Mouse (Mus musculus) forebrain, embryonic 12.5 days (tissue): ENCODE measurements around the gene Ifi27l2b. TPM values are rescaled to one million over a fixed set of nuclear protein-coding genes. Genes with fewer than 3 reads are reported as not detected.
"Not testable (repeated sequence)": the region's sequence is repeated elsewhere in the genome, so short reads cannot be mapped to it uniquely, and the experiment has no call there.

Experiments used
- ATAC-seq: fragments of 200-750 bp; cut with Nextera tagmentation; 2 replicates; pipeline ENCODE4 v1.8.0; 2017; ENCODE audit warnings: moderate TSS enrichment; ENCODE audit not compliant: low FRiP score
- H3K27ac ChIP-seq: fragments of 300-500 bp; sonication (generic); 2 replicates; pipeline ENCODE4 v1.5.1; 2016; ENCODE audit warnings: mild to moderate bottlenecking
- H3K27me3 ChIP-seq: fragments of 300-500 bp; sonication (generic); 2 replicates; pipeline ENCODE4 v1.6.1; 2016; ENCODE audit warnings: mild to moderate bottlenecking
- H3K36me3 ChIP-seq: fragments of 300-500 bp; sonication (generic); replicated peaks from 2 replicates; pipeline ENCODE4 v1.6.1; 2016; ENCODE audit warnings: mild to moderate bottlenecking
- H3K4me1 ChIP-seq: fragments of 300-500 bp; sonication (generic); 2 replicates; pipeline ENCODE4 v1.6.1; 2016
- H3K4me2 ChIP-seq: fragments of 300-500 bp; sonication (generic); 2 replicates; pipeline ENCODE4 v1.6.1; 2016; ENCODE audit warnings: mild to moderate bottlenecking, moderate library complexity
- H3K4me3 ChIP-seq: fragments of 300-500 bp; sonication (generic); replicated peaks from 2 replicates; pipeline ENCODE4 v1.5.1; 2016; ENCODE audit warnings: mild to moderate bottlenecking
- H3K9ac ChIP-seq: fragments of 300-500 bp; sonication (generic); 2 replicates; pipeline ENCODE4 v1.6.1; 2016; ENCODE audit warnings: mild to moderate bottlenecking
- H3K9me3 ChIP-seq: fragments of 300-500 bp; sonication (generic); 2 replicates; pipeline ENCODE4 v1.6.1; 2016
- WGBS: fragments of 180-500 bp; shearing (Covaris S2); methylation state at CpG from one replicate; pipeline ENCODE4 v1.1.7; 2016; 5-methylcytosine and 5-hydroxymethylcytosine counted together
- polyA plus RNA-seq: library from polyadenylated mRNA; unstranded; fragments of >200 nt; fragmentation: Nextera tagmentation; extraction: Ambion mirVana; gene quantifications from 2 replicates; pipeline ENCODE4 v1.2.1, GENCODE M21; 2016

Gene Ifi27l2b
- polyA plus RNA-seq, 1 experiment from 2014 or later = not detected

DNA sequence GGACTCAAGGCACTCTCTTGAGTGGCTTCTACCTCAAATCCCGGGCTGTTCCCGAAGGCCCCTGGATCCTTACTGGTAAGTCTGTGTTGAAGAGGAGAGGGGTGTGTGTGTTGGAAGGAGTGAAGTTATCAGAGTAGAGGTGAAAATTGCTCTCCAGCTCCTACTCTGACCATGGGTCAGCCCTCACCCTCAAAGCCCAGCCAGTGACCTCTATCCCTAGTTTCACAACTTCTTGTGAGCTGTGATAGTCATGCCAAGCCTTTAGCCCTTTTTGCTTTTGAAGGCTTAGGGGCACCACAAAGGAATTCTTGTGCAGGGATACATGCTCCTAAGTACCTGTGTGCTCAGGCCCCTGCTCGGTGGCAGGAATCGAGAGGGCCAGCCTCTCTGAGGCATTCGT, 24.6 kb upstream of the Ifi27l2b start:
- H3K9ac ChIP-seq = no peak overlapping the region
- 74% methylated on average over 5 of the region's 5 CpGs for WGBS
- ATAC-seq = no peak

DNA sequence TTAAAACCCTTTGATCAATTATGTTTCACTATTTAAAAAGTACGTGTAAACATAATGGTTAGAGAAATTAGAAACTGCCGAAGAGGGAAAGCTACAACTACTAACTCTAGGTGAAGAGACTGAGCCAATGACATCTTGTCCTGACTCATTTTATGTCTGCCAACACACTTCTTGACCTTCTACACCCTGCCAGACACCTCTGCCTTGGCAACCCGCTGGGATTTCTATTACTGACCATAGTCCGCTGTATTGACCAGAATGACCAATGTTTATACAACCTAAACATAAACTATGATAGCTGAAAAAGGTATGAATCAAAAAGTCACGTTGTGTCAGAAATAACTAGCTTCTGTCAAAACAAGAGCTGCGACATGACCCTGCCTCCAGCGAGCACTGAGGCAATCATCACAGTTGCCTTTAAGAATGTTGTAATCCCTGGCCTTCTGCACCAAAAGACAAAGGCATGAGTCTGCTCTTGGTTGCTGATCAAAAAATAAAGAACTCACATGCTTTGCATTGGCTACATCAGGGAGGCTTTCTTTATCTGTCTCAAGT, 20.5 kb upstream of the Ifi27l2b start:
- no peak overlapping the region for H3K9ac ChIP-seq
- no peaks in the 10 kb centered on the region for H3K27me3 ChIP-seq
- no peaks in the 10 kb centered on the region for H3K36me3 ChIP-seq
- no peaks in the 10 kb centered on the region for H3K4me1 ChIP-seq
- no peak overlapping the region for H3K27ac ChIP-seq
- ATAC-seq = no peak
- 81% methylated on average over 7 of the region's 7 CpGs for WGBS
- H3K4me3 ChIP-seq = no peak overlapping the region
- H3K4me2 ChIP-seq = no peak overlapping the region
- no peaks in the 10 kb centered on the region for H3K9me3 ChIP-seq

More for the DNA sequence above, 24.6 kb upstream of the Ifi27l2b start:
- Histone ChIP-seq H3K9me3 (no peaks in the 10 kb centered on the region), H3K4me2 (no peak overlapping the region), H3K27me3 (no peaks in the 10 kb centered on the region), H3K4me3 (no peak overlapping the region), H3K36me3 (no peaks in the 10 kb centered on the region), H3K4me1 (no peaks in the 10 kb centered on the region), H3K27ac (no peak overlapping the region)

DNA sequence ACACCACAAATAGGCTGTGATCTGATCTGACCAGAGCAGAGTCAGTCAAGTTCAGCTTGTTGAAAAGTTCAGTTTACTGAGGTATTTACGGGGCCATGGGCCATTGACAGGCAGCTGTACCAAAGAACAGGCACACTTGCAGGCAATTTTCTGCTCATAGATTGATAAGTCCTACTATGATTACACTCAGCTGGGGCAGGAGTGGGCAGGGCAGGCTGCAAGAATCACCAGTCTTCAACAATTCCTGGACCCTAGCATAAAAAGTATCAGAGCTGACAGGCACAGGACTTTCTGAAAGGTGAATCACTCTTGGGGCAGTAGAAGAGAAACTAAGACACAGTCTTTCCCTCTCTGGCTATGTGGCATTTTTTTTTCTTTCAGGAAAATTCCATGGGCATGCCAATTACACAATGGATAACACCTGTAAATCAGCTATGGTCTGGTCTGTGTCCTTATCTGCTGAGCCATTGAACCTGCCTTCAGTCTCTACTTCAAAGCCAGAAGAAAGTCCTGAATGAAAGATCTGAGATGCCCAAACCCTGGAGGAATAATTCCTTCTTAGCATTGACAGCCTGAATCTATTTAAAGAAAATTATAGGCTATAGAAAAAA, 19.9 kb upstream of the Ifi27l2b start:
- Histone ChIP-seq H3K9me3 (no peaks in the 10 kb centered on the region), H3K36me3 (no peaks in the 10 kb centered on the region), H3K4me3 (no peak overlapping the region), H3K27ac (no peak overlapping the region), H3K4me1 (no peaks in the 10 kb centered on the region), H3K4me2 (no peak overlapping the region), H3K27me3 (no peaks in the 10 kb centered on the region), H3K9ac (no peak overlapping the region)
- 82% methylated on average over 1 of the region's 1 CpGs for WGBS
- no peak for ATAC-seq

GRCm38 (mm10) chr12:103474481-103474880, 17.5 kb upstream of the Ifi27l2b start:
- H3K4me2 ChIP-seq = no peak overlapping the region
- H3K27me3 ChIP-seq = no peaks in the 10 kb centered on the region
- H3K27ac ChIP-seq = no peak overlapping the region
- no peaks in the 10 kb centered on the region for H3K9me3 ChIP-seq
- 58% methylated on average over 2 of the region's 2 CpGs for WGBS
- H3K9ac ChIP-seq = no peak overlapping the region
- H3K36me3 ChIP-seq = no peaks in the 10 kb centered on the region
- H3K4me1 ChIP-seq = no peaks in the 10 kb centered on the region
- H3K4me3 ChIP-seq = no peak overlapping the region
- ATAC-seq = no peak

DNA sequence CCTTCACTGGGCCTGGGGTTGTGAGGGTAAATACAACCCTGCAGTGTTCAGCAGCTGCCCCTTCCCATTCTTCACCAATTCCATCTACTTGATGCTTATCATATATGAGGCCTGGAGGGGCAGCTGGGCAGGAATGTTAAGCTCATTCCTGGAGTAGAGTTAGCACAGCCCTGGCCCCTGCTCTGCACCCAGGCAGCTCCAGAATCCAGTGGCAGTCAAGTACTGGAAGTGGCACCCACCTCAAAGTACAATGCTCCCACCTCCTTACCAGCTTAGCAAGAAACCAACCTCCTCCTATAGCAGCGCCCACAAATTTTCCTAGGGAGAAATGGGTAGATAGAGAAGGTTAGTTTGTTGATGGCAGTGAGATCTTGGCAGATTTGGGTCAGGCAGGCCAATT, 296 bp downstream of the Ifi27l2b start:
- not testable (repeated sequence) for H3K9me3 ChIP-seq, H3K36me3 ChIP-seq, H3K9ac ChIP-seq, H3K27ac ChIP-seq, ATAC-seq, H3K4me3 ChIP-seq, H3K4me1 ChIP-seq, H3K4me2 ChIP-seq, H3K27me3 ChIP-seq
- WGBS = no CpG with 5 or more reads among the region's 1 CpGs

GRCm38 (mm10) chr12:103453361-103453760, 3.7 kb downstream of the Ifi27l2b start:
- Histone ChIP-seq H3K9ac (no peak overlapping the region), H3K9me3 (no peaks in the 10 kb centered on the region), H3K4me3 (no peak overlapping the region), H3K36me3 (no peaks in the 10 kb centered on the region), H3K27me3 (no peaks in the 10 kb centered on the region), H3K4me1 (no peaks in the 10 kb centered on the region), H3K4me2 (no peak overlapping the region), H3K27ac (no peak overlapping the region)
- no peak for ATAC-seq

DNA sequence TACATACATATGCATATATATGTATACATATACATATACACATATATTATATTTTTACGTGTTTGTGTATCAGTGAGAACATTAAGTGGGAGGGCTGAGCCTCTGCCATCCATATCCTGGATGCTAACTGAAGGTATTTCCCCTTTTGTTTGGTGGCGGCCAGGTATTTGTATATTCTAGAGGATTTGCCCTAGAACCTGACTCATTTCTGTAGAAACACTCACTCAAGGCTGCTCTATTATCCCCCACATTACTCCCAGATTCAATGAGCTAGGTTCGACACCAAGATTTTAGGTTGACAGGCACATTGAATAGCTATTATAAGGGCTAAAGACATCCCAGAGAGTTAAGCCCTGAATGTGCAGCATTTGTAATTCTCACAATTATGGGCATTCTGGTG, 12.0 kb downstream of the Ifi27l2b start:
- Histone ChIP-seq H3K36me3 (no peaks in the 10 kb centered on the region), H3K4me2 (no peak overlapping the region), H3K9ac (no peak overlapping the region), H3K4me1 (no peaks in the 10 kb centered on the region), H3K9me3 (no peaks in the 10 kb centered on the region), H3K27ac (no peak overlapping the region), H3K27me3 (no peaks in the 10 kb centered on the region), H3K4me3 (no peak overlapping the region)
- 64% methylated on average over 3 of the region's 3 CpGs for WGBS
- no peak for ATAC-seq

DNA sequence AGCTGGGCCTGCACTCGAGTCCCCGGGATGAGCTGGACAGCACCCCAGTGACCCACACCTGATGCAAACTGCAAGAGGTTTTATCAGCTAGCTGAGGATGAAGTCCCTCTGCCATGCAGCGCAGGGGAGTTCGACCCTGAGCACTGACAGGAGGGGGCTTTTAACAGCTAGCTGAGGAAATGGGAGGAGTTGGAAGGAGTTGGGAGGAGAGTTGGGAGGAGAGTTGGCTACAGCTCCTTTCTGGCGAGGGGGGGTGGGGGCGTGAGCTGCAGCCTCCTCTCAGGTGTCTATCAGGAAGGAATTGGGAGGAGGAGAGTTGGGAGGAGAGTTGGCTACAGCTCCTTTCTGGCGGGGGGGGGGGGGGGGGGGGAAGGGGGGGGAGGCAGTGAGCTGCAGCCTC, 12.8 kb downstream of the Ifi27l2b start:
- H3K27ac ChIP-seq, H3K4me2 ChIP-seq, H3K9ac ChIP-seq, H3K36me3 ChIP-seq, H3K4me3 ChIP-seq, H3K4me1 ChIP-seq, H3K27me3 ChIP-seq, H3K9me3 ChIP-seq, ATAC-seq: not testable (repeated sequence)
- WGBS = 48% methylated on average over 6 of the region's 7 CpGs

- Histone ChIP-seq H3K27me3 (no peaks in the 10 kb centered on the region), H3K27ac (no peak within 1 kb of the TSS), H3K4me2 (no peak within 1 kb of the TSS), H3K4me3 (no peak within 1 kb of the TSS), H3K4me1 (no peaks in the 10 kb centered on the region), H3K9me3 (no peaks in the 10 kb centered on the region), H3K9ac (no peak within 1 kb of the TSS), H3K36me3 (no peaks in the 10 kb centered on the region)
- WGBS = 55% methylated on average over 3 of the region's 3 CpGs
- no peak for ATAC-seq
Measured at GRCm38 (mm10) chr12:103443524-103443923, 13.5 kb downstream of the Ifi27l2b start, which contains the start of gene Ifi27l2a. TSS of gene Ifi27l2a (minus strand) at chr12:103443680.

- Histone ChIP-seq H3K4me1 (no peaks in the 10 kb centered on the region), H3K36me3 (no peaks in the 10 kb centered on the region), H3K4me3 (no peak overlapping the region), H3K9me3 (no peaks in the 10 kb centered on the region), H3K4me2 (no peak overlapping the region), H3K27me3 (no peaks in the 10 kb centered on the region), H3K27ac (no peak overlapping the region), H3K9ac (no peak overlapping the region)
- no peak for ATAC-seq
- WGBS = 100% methylated on average over 1 of the region's 1 CpGs
Measured at GRCm38 (mm10) chr12:103437601-103438000, 19.4 kb downstream of the Ifi27l2b start.

DNA sequence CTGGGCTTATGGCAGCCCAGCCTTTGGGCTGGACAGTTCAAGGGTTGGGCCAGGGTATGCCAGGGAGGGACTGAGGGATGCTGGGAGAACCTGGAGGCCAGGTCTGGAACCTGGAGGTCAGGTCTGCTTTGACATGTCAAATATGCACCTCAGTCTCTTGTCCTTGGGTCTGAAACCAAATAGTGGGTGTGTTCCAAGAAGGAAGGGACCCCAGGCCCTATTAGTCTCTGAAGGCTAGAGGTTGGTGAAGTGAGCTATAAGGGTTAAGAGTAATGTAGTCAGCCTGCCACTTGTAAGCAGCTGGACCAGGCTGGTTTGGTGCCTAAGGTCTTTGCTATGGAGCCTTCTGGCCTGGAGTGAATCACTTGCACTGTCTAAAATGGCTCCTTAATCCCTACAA, 22.2 kb downstream of the Ifi27l2b start:
- H3K9me3 ChIP-seq = no peaks in the 10 kb centered on the region
- no peaks in the 10 kb centered on the region for H3K27me3 ChIP-seq
- H3K27ac ChIP-seq = no peak overlapping the region
- H3K4me2 ChIP-seq = no peak overlapping the region
- no peaks in the 10 kb centered on the region for H3K36me3 ChIP-seq
- ATAC-seq = no peak
- H3K4me3 ChIP-seq = no peak overlapping the region
- no peaks in the 10 kb centered on the region for H3K4me1 ChIP-seq
- H3K9ac ChIP-seq = no peak overlapping the region

DNA sequence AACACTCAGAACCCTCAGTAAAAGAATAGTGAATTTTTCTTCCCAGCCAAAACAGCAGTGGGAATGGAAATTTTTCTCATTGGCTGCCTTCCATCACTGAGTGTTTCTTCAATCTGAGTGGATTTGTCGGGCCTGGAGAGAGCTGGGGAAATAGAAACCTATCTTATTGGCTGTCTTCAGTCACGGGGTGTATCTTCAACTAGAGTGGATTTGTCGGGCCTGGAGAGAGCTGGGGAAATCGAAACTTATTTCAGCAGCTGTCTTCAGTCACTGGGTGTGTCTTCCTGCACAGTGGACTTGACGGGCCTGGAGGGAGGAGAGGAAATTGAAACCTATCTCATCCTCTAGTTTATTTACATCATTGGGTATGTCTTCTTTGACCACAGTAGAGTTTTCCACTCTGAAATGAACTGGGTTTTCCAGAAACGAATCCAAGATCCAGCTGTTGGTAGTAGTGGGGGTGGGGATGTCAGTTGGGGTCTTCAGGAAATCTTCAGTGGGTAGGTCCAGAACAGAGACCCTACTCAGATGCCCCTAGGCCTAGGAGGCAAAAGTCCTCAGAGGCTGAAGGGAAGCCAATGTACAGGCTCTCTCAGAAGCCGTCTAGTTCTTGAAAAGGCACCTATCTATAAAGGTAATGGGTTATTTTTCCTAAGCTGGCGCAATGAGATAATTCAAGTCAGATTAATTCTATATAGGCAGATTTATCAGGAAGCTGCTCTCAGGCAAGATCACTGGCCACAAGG, 22.9 kb downstream of the Ifi27l2b start, which contains the start of gene Ifi27:
TSS of gene Ifi27 (plus strand) at position 226 of the 746 bp plus-strand sequence.
- WGBS = 81% methylated on average over 8 of the region's 8 CpGs
- Histone ChIP-seq H3K4me2 (no peak within 1 kb of the TSS), H3K27me3 (no peaks in the 10 kb centered on the region), H3K4me3 (no peak within 1 kb of the TSS), H3K9ac (no peak within 1 kb of the TSS), H3K4me1 (no peaks in the 10 kb centered on the region), H3K36me3 (no peaks in the 10 kb centered on the region), H3K27ac (no peak within 1 kb of the TSS), H3K9me3 (no peaks in the 10 kb centered on the region)
- ATAC-seq = no peak

DNA sequence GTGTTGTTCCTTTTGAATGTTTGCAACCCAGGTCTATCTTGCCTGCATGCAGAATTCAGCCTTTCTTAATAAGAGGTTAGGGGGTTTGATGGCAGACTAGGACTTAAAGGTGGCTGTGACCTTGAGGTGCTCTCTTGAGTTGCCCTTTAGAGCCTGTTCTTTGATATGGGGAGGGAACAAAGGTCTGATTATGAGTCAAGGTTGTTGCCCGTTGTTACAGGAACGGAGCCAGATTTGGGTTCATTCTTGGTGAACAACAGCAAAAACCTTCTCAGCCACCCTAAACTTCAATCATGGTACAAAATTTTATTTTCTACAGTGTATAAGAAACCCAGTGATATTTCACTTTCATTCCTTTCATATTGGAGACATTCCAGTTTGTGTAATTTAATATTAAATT, 23.6 kb downstream of the Ifi27l2b start:
- no peaks in the 10 kb centered on the region for H3K27me3 ChIP-seq
- 80% methylated on average over 2 of the region's 2 CpGs for whole genome bisulfite sequencing
- H3K36me3 ChIP-seq = no peaks in the 10 kb centered on the region
- no peak overlapping the region for H3K4me2 ChIP-seq
- H3K9me3 ChIP-seq = no peaks in the 10 kb centered on the region
- H3K4me1 ChIP-seq = no peaks in the 10 kb centered on the region
- H3K27ac ChIP-seq = no peak overlapping the region
- H3K4me3 ChIP-seq = no peak overlapping the region
- H3K9ac ChIP-seq = no peak overlapping the region
- ATAC-seq = no peak
